Mouse (Mus musculus) liver, postnatal 0 days (tissue): ENCODE data around the gene Rnf208.

ENCODE experiments used
- CTCF ChIP-seq: sonication (generic); IDR thresholded peaks from 2 replicates; pipeline ENCODE4 v1.5.1; 2016; ENCODE audit warnings: antibody characterized with exemption, low read depth
- EP300 ChIP-seq: IDR thresholded peaks from 2 replicates; pipeline ENCODE4 v1.6.1; 2016; ENCODE audit warnings: antibody characterized with exemption, low read depth, mild to moderate bottlenecking

- TF ChIP-seq CTCF = peak; percentile 21; the same call in 1 of the 2 replicates
- no peak for TF ChIP-seq EP300
These were observed 45.7 kb upstream of the Rnf208 start, which contains the start of gene Tor4a for GRCm38 (mm10) chr2:25196172-25196954.
